Mouse (Mus musculus): ENCODE results near the gene Khdc3.
A peak's percentile ranks its signal among the peaks of the same experiment; 100 is the strongest.
"Not testable (repeated sequence)": the region's sequence is repeated elsewhere in the genome, so short reads cannot be mapped to it uniquely, and the experiment has no call there.

Gene Khdc3

GRCm38 (mm10) chr9:73101536-73101935 lies at the start of gene Khdc3:
Gene Khdc3, plus strand, starts transcription at chr9:73101836.
- DNase-seq (ENCODE audit: low spot score in 2 of 2): no peak

GRCm38 (mm10) chr9:73055441-73055911 lies 46.2 kb upstream of the Khdc3 start:
- no peak for DNase-seq (ENCODE audit: low spot score in 2 of 2)

DNA sequence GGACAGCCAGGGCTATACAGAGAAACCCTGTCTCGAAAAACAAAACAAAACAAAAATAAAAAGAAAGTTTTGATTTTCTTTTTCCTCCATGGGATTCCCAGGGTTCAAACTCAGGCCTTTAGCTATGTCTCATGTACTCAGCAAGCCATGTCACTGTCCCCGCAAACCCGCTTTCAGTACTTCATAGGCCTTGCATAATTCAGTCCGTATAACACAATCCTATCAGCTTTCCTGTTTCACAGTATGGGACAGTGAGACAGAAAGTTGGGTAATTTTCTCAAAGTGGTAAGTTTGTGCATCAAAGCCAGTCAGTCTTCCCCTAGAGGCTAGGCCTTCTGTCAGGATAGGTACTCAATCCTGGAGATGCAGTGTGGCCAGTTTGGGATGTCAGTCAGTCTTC lies 42.4 kb upstream of the Khdc3 start:
- no peak for DNase-seq (ENCODE audit: low spot score in 2 of 2)

- no peak for DNase-seq (ENCODE audit: low spot score in 2 of 2)
Observed at GRCm38 (mm10) chr9:73063621-73064290, 37.9 kb upstream of the Khdc3 start.

DNA sequence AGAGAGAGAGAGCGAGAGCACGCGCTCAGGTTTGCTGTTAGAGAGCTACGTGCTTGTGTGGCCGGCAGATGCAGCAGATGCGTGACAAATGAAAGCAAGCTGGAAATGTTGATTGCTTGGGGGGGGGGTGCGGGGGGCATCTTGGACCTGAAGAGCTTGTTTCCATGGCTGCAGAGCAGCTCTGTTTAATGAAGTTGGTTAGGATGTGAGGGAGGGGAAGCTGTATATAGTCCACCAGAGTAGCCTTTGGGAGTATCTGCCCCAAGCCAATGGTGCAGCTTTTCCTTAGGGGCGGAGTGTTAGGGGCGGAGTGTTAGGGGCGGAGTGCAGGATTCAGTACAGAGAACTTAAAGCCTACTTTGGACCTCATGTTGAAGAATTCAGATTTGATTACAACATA lies 34.5 kb upstream of the Khdc3 start:
- no peak for DNase-seq (ENCODE audit: low spot score in 2 of 2)

GRCm38 (mm10) chr9:73068230-73068679 lies 33.4 kb upstream of the Khdc3 start:
- no peak for DNase-seq (ENCODE audit: low spot score in 2 of 2)

DNA sequence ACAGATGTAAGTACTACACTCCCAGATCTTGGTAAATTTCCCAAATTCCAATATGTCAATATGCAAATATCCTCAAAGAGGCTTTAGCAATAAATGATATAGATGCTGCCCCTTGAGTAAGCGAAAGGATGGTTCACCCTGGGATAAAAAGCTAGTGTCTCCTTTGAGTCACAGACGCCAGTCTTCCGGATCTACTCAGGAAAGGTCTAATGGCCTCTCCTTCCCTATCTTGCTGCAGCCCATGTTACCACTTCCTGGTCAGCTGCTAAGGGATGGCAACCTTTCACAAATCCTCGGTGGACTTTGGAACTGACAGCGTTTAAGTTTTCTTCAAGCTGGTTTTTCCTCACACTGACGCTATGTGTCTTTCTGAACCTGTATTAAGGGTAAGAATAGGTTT lies 32.9 kb upstream of the Khdc3 start:
- DNase-seq (ENCODE audit: low spot score in 2 of 2): no peak

- no peak for DNase-seq (ENCODE audit: low spot score in 2 of 2)
Observed at GRCm38 (mm10) chr9:73070971-73071659, 30.5 kb upstream of the Khdc3 start.

DNA sequence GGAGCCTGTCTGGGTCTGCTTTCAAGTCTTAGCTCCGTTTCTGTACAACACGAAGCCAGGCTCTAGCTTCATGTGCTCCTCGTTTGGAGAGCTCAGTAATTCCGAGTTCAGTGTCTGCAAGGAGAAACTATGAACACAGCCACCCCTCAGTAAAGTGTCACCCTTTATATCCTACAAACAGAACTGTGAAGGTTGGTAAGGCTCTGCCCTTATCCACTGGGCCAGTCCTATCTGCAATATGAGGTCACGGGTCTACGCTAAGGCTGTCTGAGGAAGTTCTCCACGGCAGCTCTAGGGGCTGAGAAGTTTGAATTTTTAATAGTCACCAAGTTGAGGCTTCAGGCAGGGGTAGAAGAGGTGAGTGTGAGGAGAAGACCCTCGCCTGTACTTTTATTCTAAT lies 29.2 kb upstream of the Khdc3 start:
- no peak for DNase-seq (ENCODE audit: low spot score in 2 of 2)

DNA sequence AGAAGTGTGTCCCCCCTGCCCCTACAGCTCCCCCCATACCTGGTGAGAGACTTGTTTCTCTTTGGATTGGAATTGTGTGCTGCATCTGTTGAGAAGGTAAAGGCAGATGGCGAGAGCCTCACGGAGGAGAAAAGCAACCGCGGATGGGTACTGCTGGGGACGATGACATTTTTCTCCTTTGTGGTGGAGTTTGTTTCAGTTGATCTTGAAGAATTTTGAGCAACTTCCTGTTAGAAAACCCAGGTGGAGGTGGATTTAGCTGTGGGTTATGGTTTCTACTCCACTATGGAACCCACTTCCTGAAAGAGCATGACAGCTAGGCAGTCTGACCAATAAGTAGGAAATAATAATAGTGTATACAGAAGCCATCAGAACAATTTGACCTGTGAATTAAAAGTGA lies 28.5 kb upstream of the Khdc3 start:
- no peak for DNase-seq (ENCODE audit: low spot score in 2 of 2)

DNA sequence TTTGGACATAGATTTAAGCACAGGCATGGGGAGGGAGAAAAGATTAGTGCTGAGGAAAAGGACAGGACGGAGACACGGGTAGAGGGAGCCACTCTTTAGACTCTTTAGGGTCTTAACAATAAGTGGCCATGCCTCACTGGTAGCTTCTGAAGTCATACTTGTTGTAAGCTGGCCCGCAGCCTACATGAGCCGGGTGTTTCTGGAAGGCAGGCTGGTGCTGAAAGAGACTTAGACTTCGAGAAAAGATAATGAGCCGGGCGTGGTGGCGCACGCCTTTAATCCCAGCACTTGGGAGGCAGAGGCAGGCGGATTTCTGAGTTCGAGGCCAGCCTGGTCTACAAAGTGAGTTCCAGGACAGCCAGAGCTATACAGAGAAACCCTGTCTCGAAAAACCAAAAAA lies 22.3 kb upstream of the Khdc3 start:
- not testable (repeated sequence) for DNase-seq (ENCODE audit: low spot score in 2 of 2)

DNA sequence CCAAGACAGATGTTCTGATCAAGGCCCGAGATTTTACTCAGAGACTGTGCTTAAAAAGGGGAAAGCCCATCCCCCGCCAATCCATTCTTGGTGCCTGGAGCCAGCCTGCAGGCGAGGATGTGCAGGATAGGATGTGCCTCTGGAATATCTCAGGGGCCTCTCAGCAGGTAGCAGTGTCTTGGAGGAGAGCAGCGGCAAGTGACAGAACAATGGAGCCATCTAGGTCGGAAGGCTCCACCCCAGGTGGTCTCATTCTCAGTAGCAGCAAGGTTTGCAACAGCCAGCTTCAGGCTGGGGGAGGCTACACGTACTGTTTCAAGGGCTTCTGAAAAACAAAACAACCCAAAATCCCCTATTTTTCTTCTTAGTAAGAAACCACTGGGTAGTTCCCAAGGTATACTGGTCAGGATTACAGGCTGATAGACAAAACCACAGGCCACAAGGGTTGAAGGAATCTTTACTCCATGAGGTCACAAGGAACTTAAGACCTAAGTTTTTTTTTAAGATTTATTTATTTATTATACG lies 21.8 kb upstream of the Khdc3 start:
- DNase-seq (ENCODE audit: low spot score in 2 of 2): no peak

DNA sequence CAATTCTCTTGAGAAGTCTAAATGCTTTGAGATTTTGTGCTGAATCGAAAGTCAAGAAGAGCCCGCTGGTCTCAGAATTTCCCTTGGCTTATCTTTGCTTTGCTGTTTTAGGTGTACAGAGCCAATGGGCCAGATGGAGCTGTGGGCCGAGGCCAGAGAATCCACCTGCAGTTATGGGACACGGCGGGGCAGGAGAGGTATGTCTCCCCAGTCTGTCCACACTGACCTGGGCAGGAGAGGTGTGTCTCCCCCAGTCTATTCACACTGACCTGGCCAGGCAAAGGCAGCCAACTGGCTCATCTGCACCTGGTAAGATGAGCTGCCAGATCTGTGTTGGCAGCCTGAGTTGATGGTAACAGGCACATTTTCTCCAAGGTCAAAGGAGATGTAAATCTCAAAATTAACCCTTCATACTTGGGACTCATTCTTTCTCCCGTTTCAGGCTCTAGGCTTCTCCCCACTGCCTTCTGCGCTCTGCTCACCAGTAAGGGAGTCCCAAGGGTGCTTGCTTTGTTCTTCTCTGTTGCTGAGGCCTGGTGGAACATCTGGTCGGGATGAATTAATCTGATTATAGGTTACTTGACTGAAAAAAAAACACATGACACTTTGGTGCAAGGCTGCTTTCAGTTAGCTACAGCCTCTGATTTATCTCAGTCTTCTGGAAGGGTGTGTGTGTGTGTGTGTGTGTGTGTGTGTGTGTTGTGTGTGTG lies 19.2 kb upstream of the Khdc3 start:
- no peak for DNase-seq (ENCODE audit: low spot score in 2 of 2)

GRCm38 (mm10) chr9:73083956-73084355 lies 17.7 kb upstream of the Khdc3 start:
- no peak for DNase-seq (ENCODE audit: low spot score in 2 of 2)

GRCm38 (mm10) chr9:73085845-73086244 lies 15.8 kb upstream of the Khdc3 start:
- no peak for DNase-seq (ENCODE audit: low spot score in 2 of 2)

DNA sequence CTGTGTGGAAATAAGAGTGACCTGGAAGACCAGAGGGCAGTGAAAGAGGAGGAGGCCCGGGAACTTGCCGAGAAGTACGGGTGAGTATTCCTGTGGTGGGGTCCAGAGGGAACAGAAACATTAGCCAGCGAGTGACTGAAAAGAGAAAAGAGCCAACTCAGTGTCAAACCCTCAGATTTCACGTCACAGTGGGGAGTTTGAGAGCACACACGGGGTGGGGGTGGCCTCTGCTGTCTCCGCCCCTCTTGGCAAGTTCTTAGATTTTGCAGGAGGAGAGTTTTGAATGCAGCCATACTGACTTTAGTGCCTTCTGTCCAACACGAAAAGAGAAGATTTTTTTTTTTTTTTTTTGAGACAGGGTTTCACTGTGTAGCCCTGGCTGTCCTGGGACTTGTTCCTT lies 14.5 kb upstream of the Khdc3 start:
- no peak for DNase-seq (ENCODE audit: low spot score in 2 of 2)

- DNase-seq (ENCODE audit: low spot score in 2 of 2): no peak
Observed at GRCm38 (mm10) chr9:73087581-73087980, 14.1 kb upstream of the Khdc3 start.

DNA sequence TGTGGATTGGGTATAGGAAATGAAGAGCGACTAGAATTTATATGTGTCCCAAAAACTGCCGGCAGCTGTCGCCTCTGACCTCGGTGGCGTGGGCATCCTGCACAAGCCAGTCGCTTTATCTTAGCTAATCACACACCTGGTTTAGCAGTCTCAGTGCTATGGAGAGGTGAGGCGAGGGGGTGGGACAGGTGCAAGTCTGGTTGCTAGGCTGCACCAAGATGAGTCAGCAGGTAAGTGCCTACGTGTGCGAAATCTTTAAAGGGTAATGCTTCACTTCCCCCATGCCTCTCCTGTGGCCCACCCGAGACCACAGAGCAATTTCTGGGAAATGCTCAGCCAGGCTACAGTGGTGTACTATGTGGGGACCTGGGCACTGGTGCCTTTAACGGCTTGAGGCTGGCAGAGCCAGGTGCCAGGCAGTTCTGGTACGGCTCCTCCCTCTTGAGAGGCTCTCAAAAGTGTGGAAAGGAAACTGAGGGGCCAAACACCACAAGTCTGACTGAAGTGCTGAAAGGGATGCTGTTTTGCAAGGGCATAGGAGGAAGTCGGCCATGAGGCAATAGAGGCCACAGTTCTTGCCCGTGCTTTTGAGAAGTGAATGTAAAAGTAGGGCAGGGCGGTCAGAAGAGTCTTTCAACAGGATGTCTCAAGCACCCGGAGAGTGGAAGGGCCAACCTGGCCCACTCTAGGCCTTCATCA lies 12.3 kb upstream of the Khdc3 start:
- peak in 1 of 2 experiments; percentile 13 for DNase-seq (ENCODE audit: low spot score in 2 of 2)

- no peak for DNase-seq (ENCODE audit: low spot score in 2 of 2)
Observed at GRCm38 (mm10) chr9:73090121-73090520, 11.5 kb upstream of the Khdc3 start.

DNA sequence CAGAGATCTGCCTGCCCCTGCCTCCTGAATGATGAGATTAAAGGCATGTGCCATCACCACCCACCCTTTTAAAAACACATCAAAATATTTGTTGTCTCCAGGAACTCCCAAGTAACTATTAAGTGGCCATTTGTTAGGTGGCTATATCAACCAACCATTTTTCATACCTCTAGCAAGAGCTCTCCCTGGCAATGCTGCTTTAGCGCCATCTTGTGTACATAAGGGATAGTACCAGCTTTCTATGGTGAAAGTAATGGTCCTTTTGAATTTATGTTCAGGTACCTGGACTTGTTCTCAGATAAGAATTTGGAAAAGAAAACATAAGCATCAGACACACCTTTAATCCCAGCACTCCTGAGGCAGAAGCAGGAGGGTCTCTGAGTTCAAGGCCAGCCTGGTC lies 9.9 kb upstream of the Khdc3 start:
- no peak for DNase-seq (ENCODE audit: low spot score in 2 of 2)

DNA sequence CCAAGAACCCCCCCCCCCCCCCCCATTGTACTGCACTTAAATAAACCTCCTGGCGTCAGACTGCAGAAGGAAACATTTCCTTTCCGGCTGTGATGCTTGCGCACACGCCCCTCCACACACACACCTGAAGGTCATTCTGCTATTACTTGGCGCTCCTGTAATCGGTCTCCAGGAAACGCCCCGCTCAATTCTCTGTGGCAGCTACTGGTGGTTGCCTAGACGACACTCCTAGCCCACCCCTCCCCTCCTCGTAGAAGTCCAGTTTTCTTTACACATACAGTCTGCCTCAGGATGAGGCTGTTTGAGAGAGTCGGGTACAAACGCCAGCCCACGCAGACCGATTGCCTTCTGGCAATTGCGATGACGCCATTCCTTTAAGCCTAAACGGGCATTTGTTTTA lies 7.1 kb upstream of the Khdc3 start:
- no peak for DNase-seq (ENCODE audit: low spot score in 2 of 2)

DNA sequence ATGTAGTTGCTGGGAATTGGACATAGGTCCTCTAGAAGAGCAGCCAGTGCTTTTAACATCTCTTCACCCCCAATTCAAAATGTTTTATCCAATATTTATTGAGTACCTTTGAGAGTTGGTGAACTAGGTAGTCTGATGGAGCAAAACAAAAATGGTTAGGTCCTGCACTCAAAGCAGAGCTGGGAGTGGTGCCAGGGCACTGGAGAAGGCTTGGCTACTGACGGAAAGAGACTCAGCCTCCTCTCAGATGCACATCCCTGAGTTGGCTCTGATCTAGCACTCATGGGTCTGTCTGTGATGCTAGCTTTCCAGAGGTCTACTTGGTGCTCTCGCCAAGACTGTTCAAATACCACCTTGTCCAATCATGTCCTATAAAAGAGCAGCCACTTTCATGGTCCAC lies 3.7 kb upstream of the Khdc3 start:
- no peak for DNase-seq (ENCODE audit: low spot score in 2 of 2)

All from spleen, postnatal 14 days (tissue).